In the genomic region with DNA sequence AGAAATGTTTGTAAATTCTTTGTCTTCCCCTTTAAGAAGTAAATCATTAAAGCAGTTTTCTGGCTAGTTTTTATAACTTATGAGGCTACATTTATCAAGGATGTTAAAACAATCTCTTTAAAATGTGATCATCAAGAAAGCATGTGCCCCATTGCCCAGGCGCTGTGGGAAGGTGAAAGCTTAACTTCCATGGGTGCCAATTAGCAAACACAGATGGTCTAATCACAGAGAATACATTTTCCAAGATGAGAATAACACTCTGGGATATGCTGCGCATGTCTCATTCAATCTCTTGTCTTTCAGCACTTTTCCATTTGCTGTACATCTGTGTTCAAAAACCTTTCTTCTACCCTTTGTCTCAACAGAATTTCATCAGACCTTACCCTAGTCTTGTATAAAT, we compare ENCODE assay signal across 22 mouse cellular contexts.
"Had no signal": no experiment of that assay in that cellular context is flagged by ENCODE, and none has a peak within 500 bp of the region (broad histone marks: within the 10 kb centered on the region; RNA-seq: fewer than 3 reads in every experiment).

No protein-coding gene starts in this region.

- H3K4me3 ChIP-seq: limb, embryonic 12.5 days; limb, embryonic 15.5 days; midbrain, embryonic 12.5 days; midbrain, embryonic 15.5 days; neural tube, embryonic 12.5 days; neural tube, embryonic 15.5 days had no signal

- H3K4me1 ChIP-seq: limb, embryonic 12.5 days; limb, embryonic 15.5 days; midbrain, embryonic 12.5 days; midbrain, embryonic 15.5 days; neural tube, embryonic 12.5 days had no signal

- ATAC-seq: liver, postnatal 0 days; lung, postnatal 0 days; midbrain, embryonic 15.5 days had no signal

- H3K4me2 ChIP-seq: limb, embryonic 12.5 days; limb, embryonic 15.5 days; liver, embryonic 11.5 days; lung, embryonic 14.5 days; midbrain, embryonic 12.5 days; midbrain, embryonic 15.5 days; neural tube, embryonic 12.5 days; neural tube, embryonic 15.5 days had no signal

- H3K36me3 ChIP-seq: limb, embryonic 12.5 days; limb, embryonic 15.5 days; midbrain, embryonic 12.5 days; midbrain, embryonic 15.5 days; neural tube, embryonic 12.5 days; neural tube, embryonic 15.5 days had no signal

- H3K9ac ChIP-seq: limb, embryonic 12.5 days; limb, embryonic 15.5 days; liver, embryonic 14.5 days; liver, postnatal 0 days; lung, embryonic 14.5 days; midbrain, embryonic 12.5 days; midbrain, embryonic 15.5 days; neural tube, embryonic 12.5 days; neural tube, embryonic 15.5 days had no signal

- H3K27me3 ChIP-seq: limb, embryonic 12.5 days; limb, embryonic 15.5 days; midbrain, embryonic 12.5 days; midbrain, embryonic 15.5 days; neural tube, embryonic 12.5 days; neural tube, embryonic 15.5 days had no signal

- DNase-seq: kidney, postnatal 14 days; kidney, postnatal 4 days; left cerebral cortex, postnatal 4 days; liver, postnatal 0 days; lung, embryonic 14.5 days; right cerebral cortex, adult 18-20 months; right cerebral cortex, postnatal 14 days; right cerebral cortex, postnatal 4 days; thymus, adult 2 months; thymus, postnatal 14 days; thymus, postnatal 4 days had no signal

- H3K9me3 ChIP-seq: limb, embryonic 12.5 days; limb, embryonic 15.5 days; midbrain, embryonic 12.5 days; midbrain, embryonic 15.5 days; neural tube, embryonic 12.5 days; neural tube, embryonic 15.5 days had no signal

- H3K27ac ChIP-seq: limb, embryonic 12.5 days; limb, embryonic 15.5 days; liver, embryonic 14.5 days; macrophage; midbrain, embryonic 12.5 days; midbrain, embryonic 15.5 days; neural tube, embryonic 12.5 days; neural tube, embryonic 15.5 days; stomach, postnatal 0 days had no signal
